Mouse (Mus musculus): ENCODE data around the gene Rpp14.

The Rpp14 gene

GRCm38 (mm10) chr14:8062076-8062475 is 18.1 kb upstream of the Rpp14 start:
- DNase-seq: no peak

- no peak for DNase-seq
Observed at GRCm38 (mm10) chr14:8062537-8063301, 17.4 kb upstream of the Rpp14 start.

GRCm38 (mm10) chr14:8063835-8064785 is 16.1 kb upstream of the Rpp14 start:
- DNase-seq: no peak

GRCm38 (mm10) chr14:8080718-8081117 is 551 bp downstream of the Rpp14 start:
- peak; percentile 52 for DNase-seq

DNA sequence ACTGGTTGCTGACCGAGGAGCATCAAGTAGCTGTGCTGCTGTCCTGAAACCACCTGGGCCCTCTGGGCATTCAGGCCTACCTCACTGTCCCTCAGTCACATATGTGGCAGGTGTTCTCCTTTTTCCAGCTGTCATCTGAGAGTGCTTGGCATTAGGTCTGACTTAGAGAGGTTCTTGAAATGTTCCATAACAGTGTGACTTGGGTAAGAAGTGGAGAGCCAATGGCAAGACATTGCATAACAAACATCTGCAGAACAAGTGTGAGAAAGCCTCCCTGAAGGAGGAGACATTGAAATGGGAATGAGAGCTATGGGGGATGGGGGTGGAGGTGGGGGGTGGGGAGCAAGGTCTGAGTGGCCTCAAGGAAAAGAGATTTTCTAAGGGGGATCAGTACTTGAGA is 2.8 kb downstream of the Rpp14 start:
- DNase-seq: peak; percentile 53

DNA sequence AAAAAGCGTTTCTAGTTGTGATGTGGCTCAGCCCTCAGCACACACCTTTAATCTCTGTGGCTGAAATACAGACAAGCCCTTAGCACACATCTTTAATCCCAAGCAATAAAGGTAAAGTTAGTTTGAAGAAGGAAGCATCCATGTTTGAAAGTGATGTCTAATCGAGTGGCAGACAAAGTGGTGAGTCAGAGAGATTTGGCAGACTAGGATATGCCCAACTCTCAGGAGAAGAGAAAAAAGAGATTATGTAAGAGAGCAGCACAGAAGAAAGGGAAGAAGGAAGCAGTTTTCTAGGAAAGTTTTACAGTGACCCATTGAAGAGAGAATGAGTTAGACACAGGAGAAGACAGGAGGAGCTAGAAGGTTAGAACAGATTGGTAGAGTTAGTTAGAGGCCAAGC is 8.8 kb downstream of the Rpp14 start:
- DNase-seq: no peak

DNA sequence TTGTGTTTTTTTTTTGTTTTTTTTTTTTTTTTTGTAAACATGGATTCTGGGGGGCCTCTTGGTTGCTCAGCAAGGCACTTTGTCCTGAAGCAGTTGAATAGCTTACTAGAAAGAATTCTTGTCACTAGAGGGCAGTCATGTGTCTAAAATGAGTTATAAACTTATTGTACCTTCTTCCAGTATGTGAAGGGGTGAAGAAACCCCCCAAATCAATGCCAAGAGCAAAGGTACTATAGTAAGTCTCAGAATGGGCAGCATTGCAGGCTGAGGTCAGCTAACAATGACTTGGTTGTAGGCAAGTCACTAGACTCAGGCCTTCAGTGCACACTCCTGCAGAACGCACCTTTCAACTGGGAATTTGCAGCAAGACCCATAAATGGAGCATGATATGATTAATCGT is 12.4 kb downstream of the Rpp14 start:
- peak; percentile 71 for DNase-seq

- DNase-seq: no peak
Observed at GRCm38 (mm10) chr14:8093427-8093826, 13.3 kb downstream of the Rpp14 start.

GRCm38 (mm10) chr14:8094931-8095561 is 14.9 kb downstream of the Rpp14 start:
- no peak for DNase-seq

- peak; percentile 69 for DNase-seq
Observed at GRCm38 (mm10) chr14:8095562-8095950, 15.4 kb downstream of the Rpp14 start.

DNA sequence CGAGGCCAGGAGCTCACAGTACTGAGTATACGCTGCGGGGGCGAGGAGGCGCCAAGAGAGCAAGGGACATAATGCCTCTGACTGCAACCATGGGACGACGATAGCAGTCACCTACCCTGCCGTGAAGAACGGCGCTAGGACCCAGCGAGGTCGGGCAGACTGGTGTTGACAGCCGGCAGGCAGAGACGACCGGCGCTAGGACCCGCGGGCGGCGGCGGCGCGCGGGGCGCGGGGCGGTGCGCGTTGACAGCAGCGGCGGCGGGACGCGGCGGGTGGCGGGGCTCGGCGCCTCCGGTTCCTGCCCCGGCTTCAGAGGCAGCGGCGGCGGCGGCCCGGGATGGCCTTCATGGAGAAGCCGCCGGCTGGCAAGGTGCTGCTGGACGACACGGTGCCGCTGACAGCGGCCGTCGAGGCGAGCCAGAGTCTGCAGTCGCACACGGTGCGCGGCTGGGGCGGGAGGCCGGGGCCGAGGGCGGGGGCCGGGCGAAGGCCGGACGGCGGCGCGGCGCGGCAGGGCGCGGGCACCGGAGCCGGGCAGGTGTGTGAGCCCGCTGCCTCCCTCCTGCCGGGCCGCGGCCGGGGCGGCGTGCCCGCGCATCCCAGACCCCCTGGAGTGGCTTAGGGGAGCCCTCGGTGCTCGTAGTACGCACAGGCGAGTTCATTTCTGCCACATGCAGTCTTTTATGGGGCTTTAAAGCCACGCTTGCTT is 18.0 kb downstream of the Rpp14 start, which contains the start of gene Pxk:
Gene Pxk (plus strand): TSS at position 234 of the 709 bp plus-strand sequence.
- peak; percentile 96 for DNase-seq

GRCm38 (mm10) chr14:8098687-8098995 is 18.5 kb downstream of the Rpp14 start:
- DNase-seq: no peak

DNA sequence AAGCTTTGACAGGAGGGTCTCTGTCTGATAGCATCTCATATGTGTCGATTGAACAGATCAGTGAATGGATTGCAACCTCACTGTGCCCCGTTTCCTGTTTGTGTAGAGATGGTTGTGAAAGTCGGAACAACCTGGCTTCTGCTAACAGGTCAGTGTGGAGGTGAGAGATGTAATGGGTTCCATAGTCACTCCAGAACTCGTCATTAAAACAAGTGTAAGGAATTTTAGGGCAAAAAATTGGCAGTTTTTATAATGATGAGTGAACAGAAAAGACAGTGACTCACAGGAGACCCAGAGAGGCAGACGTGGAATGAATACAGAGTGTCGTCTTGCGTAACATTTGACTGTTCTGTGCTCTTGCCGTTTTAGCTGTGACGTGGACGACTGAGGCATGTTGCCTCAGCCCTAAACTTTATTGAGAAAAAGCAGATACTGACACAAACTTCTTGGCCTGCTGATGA is 19.4 kb downstream of the Rpp14 start:
- DNase-seq: peak; percentile 73

- no peak for DNase-seq
Observed at GRCm38 (mm10) chr14:8101886-8102285, 21.7 kb downstream of the Rpp14 start.

GRCm38 (mm10) chr14:8102676-8103075 is 22.5 kb downstream of the Rpp14 start:
- DNase-seq: peak; percentile 44

DNA sequence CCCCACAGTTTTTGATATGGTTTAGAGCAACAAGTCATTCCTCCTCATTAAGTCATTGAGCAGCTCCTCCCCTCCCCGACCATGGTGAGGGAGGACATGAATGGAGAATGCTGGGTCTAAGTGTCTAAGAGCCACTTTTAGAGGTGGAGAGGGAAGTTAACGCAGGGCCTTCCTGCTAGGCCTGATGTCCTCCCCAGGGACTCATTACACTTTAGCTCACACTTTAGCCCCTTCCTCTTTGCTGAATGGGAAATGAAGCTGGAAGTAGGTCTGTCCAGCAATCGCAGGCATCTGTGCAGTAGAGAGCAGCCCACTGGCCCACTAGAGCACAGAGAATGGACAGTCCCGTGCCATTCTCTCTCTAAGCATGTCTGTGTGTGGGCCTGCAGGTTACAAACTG is 27.9 kb downstream of the Rpp14 start:
- no peak for DNase-seq

GRCm38 (mm10) chr14:8108976-8109375 is 28.8 kb downstream of the Rpp14 start:
- DNase-seq: no peak

DNA sequence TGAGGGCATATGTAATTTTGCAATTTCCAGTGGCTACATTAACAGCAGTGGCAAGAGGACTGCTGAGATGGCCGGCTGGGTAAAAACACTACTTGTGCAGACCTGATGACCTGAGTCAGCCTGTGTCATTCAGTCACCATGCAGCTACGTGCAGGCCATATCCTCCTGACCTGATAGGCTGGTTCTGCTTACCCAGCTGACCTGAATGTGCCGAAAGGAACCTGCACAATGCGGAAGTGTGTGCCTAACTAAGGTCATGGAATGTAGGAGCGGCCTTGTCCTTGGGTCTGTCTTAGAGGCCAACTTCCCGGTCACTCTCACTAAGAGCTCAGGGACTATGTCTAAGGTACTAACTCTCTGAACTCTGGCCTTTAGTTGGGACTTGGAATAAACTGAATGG is 31.4 kb downstream of the Rpp14 start:
- peak; percentile 38 for DNase-seq

GRCm38 (mm10) chr14:8112036-8112435 is 31.9 kb downstream of the Rpp14 start:
- DNase-seq: no peak

DNA sequence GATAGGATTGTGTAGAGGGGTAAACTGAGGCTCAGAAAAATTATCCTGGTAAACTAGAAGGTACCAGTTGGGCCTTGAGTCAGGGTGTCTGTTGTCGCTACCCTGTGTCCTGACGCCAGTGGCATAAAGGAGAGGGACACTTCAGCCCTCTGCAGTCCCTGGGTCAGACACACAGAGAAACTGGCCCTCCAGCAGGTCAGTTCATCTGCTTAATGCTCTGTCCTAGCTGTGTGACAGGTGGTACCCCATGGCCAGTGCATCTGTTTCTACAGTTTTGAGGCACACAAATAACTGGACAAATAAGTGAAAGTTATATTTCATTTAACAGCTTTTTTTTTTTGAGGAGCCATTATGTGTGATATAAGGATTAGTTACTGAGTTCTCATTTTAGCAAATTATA is 33.4 kb downstream of the Rpp14 start:
- DNase-seq: no peak

DNA sequence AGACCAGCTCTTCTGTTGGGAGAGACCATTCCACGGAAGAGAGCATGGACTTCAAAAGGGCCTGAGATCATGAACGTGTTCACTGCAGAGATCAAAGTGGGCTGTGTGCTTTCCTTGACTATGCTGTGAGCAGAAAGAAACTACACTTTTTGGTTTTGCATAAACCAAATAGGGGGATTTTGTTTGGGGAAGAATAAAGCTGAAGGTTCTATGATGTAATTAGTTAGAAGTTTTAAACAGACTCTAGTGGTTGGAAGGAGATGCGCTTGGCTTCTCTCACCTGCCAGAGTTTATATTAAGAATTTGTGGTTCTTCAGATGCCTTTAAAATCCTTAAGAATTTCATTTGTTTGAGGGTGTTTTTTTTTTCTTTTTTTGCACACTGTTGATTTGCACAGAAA is 34.1 kb downstream of the Rpp14 start:
- DNase-seq: no peak

- DNase-seq: no peak
Observed at GRCm38 (mm10) chr14:8114756-8115155, 34.6 kb downstream of the Rpp14 start.

- DNase-seq: no peak
Observed at GRCm38 (mm10) chr14:8115772-8116171, 35.6 kb downstream of the Rpp14 start.
